Mouse (Mus musculus) embryonic facial prominence, embryonic 10.5 days (tissue): ENCODE results near the gene Itga9. TPM values are rescaled to one million over a fixed set of nuclear protein-coding genes. Genes with fewer than 3 reads are reported as not detected.

Source experiments
- DNase-seq: peaks from one replicate; pipeline ENCODE4 v3.0.0-alpha.2; 2017; ENCODE audit warnings: low spot score
- H3K27ac ChIP-seq: fragments of 300-500 bp; sonication (generic); replicated peaks from 2 replicates; pipeline ENCODE4 v1.5.1; 2016; ENCODE audit warnings: mild to moderate bottlenecking
- H3K27me3 ChIP-seq: fragments of 300-500 bp; sonication (generic); replicated peaks from 2 replicates; pipeline ENCODE4 v1.6.1; 2016; ENCODE audit warnings: low read depth, mild to moderate bottlenecking; ENCODE audit not compliant: poor library complexity, severe bottlenecking
- H3K36me3 ChIP-seq: fragments of 300-500 bp; sonication (generic); replicated peaks from 2 replicates; pipeline ENCODE4 v1.6.1; 2016; ENCODE audit warnings: mild to moderate bottlenecking, moderate library complexity
- H3K4me1 ChIP-seq: fragments of 300-500 bp; sonication (generic); 2 replicates; pipeline ENCODE4 v1.6.1; 2016
- H3K4me3 ChIP-seq: fragments of 300-500 bp; sonication (generic); 2 replicates; pipeline ENCODE4 v1.5.1; 2016; ENCODE audit warnings: mild to moderate bottlenecking, moderate library complexity
- H3K9me3 ChIP-seq: fragments of 300-500 bp; sonication (generic); 2 replicates; pipeline ENCODE4 v1.6.1; 2016; ENCODE audit warnings: mild to moderate bottlenecking
- WGBS: fragments of 180-500 bp; shearing (Covaris S2); methylation state at CpG from one replicate; pipeline ENCODE4 v1.1.7; 2016; 5-methylcytosine and 5-hydroxymethylcytosine counted together
- polyA plus RNA-seq: library from polyadenylated mRNA; unstranded; fragments of >200 nt; fragmentation: Nextera tagmentation; extraction: Ambion mirVana; gene quantifications from 2 replicates; pipeline ENCODE4 v1.2.1, GENCODE M21; 2016

Itga9 gene
- polyA plus RNA-seq, 1 experiment from 2014 or later, result 13.4 TPM

GRCm38 (mm10) chr9:118801910-118802287, 195.4 kb downstream of the Itga9 start:
- Histone ChIP-seq H3K36me3 (peaks cover 9% of the 10 kb centered on the region; the same call in 1 of the 2 replicates), H3K27ac (no peak overlapping the region), H3K9me3 (no peaks in the 10 kb centered on the region), H3K4me1 (peaks cover 8% of the 10 kb centered on the region), H3K4me3 (no peak overlapping the region), H3K27me3 (no peaks in the 10 kb centered on the region)
- DNase-seq, result no peak
- 91% methylated on average over 8 of the region's 8 CpGs for WGBS

DNA sequence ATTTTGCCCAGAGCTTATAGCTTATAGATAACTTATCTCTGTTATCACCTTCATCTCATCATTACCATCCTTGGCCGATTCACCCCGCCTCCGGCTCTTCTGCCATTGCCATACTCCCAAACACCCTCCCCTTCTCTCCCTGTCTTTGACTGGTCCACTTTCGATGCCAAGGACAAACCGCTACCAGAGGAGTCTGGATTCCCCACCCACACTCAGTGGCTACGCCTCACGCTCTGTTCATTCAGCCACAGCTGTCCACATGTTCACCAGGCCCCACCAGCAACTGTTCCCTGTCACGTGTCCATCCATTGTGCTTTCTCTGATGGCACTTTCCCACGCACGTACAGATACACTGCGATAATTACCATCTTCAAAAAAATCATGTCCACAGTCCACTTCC, 195.9 kb downstream of the Itga9 start:
- DNase-seq, result no peak
- Histone ChIP-seq H3K36me3 (peaks cover 13% of the 10 kb centered on the region; the same call in 1 of the 2 replicates), H3K27ac (no peak overlapping the region), H3K27me3 (no peaks in the 10 kb centered on the region), H3K9me3 (no peaks in the 10 kb centered on the region), H3K4me3 (no peak overlapping the region), H3K4me1 (peaks cover 8% of the 10 kb centered on the region)
- 94% methylated on average over 11 of the region's 11 CpGs for WGBS

- Histone ChIP-seq H3K27me3 (no peaks in the 10 kb centered on the region), H3K27ac (no peak overlapping the region), H3K4me1 (no peaks in the 10 kb centered on the region; the same call in 1 of the 2 replicates), H3K9me3 (no peaks in the 10 kb centered on the region), H3K4me3 (no peak overlapping the region), H3K36me3 (peaks cover 37% of the 10 kb centered on the region)
- WGBS, result 85% methylated on average over 6 of the region's 6 CpGs
- DNase-seq, result no peak
These were observed 199.2 kb downstream of the Itga9 start for GRCm38 (mm10) chr9:118805740-118806139.

- Histone ChIP-seq H3K27me3 (no peaks in the 10 kb centered on the region), H3K9me3 (no peaks in the 10 kb centered on the region), H3K4me1 (no peaks in the 10 kb centered on the region; the same call in 1 of the 2 replicates), H3K4me3 (no peak overlapping the region), H3K36me3 (peaks cover 35% of the 10 kb centered on the region), H3K27ac (no peak overlapping the region)
- WGBS, result 94% methylated on average over 3 of the region's 3 CpGs
- no peak for DNase-seq
These were observed 201.2 kb downstream of the Itga9 start for GRCm38 (mm10) chr9:118807669-118808068.

- Histone ChIP-seq H3K36me3 (peaks cover 46% of the 10 kb centered on the region), H3K4me3 (no peak overlapping the region), H3K4me1 (peaks cover 10% of the 10 kb centered on the region), H3K27ac (no peak overlapping the region), H3K9me3 (peaks cover 5% of the 10 kb centered on the region; the same call in 1 of the 2 replicates), H3K27me3 (no peaks in the 10 kb centered on the region)
- WGBS, result 94% methylated on average over 7 of the region's 7 CpGs
- DNase-seq, result no peak
These were observed 205.7 kb downstream of the Itga9 start for GRCm38 (mm10) chr9:118812221-118812620.

GRCm38 (mm10) chr9:118813492-118813891, 207.0 kb downstream of the Itga9 start:
- 87% methylated on average over 5 of the region's 5 CpGs for WGBS

GRCm38 (mm10) chr9:118814056-118814455, 207.6 kb downstream of the Itga9 start:
- Histone ChIP-seq H3K27me3 (no peaks in the 10 kb centered on the region), H3K4me1 (peaks cover 21% of the 10 kb centered on the region), H3K27ac (no peak overlapping the region), H3K9me3 (peaks cover 5% of the 10 kb centered on the region; the same call in 1 of the 2 replicates), H3K4me3 (no peak overlapping the region), H3K36me3 (peaks cover 32% of the 10 kb centered on the region)
- DNase-seq, result no peak
- 85% methylated on average over 16 of the region's 16 CpGs for WGBS

More at GRCm38 (mm10) chr9:118813492-118813891, 207.0 kb downstream of the Itga9 start:
- no peak overlapping the region for H3K4me3 ChIP-seq
- peaks cover 35% of the 10 kb centered on the region for H3K36me3 ChIP-seq
- peaks cover 18% of the 10 kb centered on the region for H3K4me1 ChIP-seq
- no peak overlapping the region for H3K27ac ChIP-seq
- peaks cover 5% of the 10 kb centered on the region; the same call in 1 of the 2 replicates for H3K9me3 ChIP-seq
- H3K27me3 ChIP-seq, result no peaks in the 10 kb centered on the region
- no peak for DNase-seq

DNA sequence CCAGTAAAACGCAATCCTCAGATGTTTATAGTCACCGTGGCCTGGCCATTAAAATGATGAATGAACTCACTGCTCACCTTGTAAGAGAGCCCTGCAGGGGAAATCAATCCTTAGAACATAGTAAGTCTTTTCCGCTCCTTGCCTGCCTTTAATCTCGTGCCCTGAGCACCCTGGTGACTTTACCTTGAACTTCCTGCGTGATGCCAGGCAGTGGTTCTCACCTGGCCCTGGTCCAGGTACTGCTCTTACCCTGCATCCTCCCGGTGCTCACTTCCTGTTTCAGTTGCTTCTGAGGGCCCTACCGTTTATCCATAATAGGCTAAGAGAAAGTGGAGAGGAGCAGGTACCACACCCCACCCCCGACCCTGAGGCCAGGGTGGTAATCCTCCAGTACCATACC, 208.0 kb downstream of the Itga9 start:
- WGBS, result 86% methylated on average over 8 of the region's 8 CpGs
- H3K4me3 ChIP-seq, result no peak overlapping the region
- no peaks in the 10 kb centered on the region for H3K27me3 ChIP-seq
- no peak for DNase-seq
- H3K36me3 ChIP-seq, result peaks cover 32% of the 10 kb centered on the region
- peaks cover 21% of the 10 kb centered on the region for H3K4me1 ChIP-seq
- H3K27ac ChIP-seq, result no peak overlapping the region; the same call in 1 of the 2 replicates
- peaks cover 5% of the 10 kb centered on the region; the same call in 1 of the 2 replicates for H3K9me3 ChIP-seq

DNA sequence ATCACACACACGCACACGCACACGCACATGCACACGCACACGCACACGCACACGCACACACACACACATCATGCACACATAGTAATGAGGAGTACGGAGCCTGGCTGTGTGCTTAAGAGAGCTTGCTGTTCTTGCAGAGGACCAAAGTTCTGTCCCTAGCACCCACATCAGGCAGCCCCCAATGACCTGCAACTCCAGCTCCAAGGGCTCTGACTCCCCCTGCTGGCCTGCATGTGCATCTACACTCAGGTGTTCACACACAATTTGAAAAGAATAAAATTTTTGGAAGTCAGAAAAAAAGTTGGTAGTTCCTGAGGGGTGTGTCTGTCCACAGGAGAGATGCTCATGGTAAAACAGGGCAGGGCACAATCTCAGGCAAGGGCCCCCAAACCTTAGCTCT, 209.1 kb downstream of the Itga9 start:
- peaks cover 21% of the 10 kb centered on the region for H3K4me1 ChIP-seq
- H3K27ac ChIP-seq, result no peak overlapping the region
- H3K4me3 ChIP-seq, result no peak overlapping the region
- no peaks in the 10 kb centered on the region for H3K27me3 ChIP-seq
- peaks cover 22% of the 10 kb centered on the region for H3K36me3 ChIP-seq
- WGBS, result 96% methylated on average over 8 of the region's 8 CpGs
- peaks cover 5% of the 10 kb centered on the region; the same call in 1 of the 2 replicates for H3K9me3 ChIP-seq
- DNase-seq, result no peak

DNA sequence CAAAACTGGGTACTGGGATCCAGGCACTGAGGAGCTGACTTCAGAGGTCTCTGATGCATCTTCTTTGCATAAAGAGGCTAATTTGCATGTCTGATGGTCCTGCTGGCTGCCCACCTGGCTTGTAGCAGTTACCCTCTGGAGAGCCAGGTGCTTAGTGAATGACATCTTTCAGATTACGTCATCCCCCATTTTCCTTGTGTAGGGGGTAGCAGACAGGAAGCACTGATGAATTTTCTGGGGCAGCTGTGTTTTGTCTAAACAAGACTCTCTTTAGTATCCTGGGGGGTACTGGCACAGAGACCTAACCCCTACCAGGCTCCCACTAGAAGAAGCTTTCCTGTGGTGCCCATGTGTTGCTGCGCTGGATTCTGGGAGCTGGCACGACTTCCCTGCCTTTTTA, 212.0 kb downstream of the Itga9 start:
- peaks cover 47% of the 10 kb centered on the region for H3K4me1 ChIP-seq
- no peak overlapping the region for H3K4me3 ChIP-seq
- DNase-seq, result no peak
- 78% methylated on average over 3 of the region's 3 CpGs for WGBS
- H3K27me3 ChIP-seq, result no peaks in the 10 kb centered on the region
- peaks cover 5% of the 10 kb centered on the region; the same call in 1 of the 2 replicates for H3K9me3 ChIP-seq
- peaks cover 15% of the 10 kb centered on the region for H3K36me3 ChIP-seq
- peak overlapping the region; percentile 30 for H3K27ac ChIP-seq

DNA sequence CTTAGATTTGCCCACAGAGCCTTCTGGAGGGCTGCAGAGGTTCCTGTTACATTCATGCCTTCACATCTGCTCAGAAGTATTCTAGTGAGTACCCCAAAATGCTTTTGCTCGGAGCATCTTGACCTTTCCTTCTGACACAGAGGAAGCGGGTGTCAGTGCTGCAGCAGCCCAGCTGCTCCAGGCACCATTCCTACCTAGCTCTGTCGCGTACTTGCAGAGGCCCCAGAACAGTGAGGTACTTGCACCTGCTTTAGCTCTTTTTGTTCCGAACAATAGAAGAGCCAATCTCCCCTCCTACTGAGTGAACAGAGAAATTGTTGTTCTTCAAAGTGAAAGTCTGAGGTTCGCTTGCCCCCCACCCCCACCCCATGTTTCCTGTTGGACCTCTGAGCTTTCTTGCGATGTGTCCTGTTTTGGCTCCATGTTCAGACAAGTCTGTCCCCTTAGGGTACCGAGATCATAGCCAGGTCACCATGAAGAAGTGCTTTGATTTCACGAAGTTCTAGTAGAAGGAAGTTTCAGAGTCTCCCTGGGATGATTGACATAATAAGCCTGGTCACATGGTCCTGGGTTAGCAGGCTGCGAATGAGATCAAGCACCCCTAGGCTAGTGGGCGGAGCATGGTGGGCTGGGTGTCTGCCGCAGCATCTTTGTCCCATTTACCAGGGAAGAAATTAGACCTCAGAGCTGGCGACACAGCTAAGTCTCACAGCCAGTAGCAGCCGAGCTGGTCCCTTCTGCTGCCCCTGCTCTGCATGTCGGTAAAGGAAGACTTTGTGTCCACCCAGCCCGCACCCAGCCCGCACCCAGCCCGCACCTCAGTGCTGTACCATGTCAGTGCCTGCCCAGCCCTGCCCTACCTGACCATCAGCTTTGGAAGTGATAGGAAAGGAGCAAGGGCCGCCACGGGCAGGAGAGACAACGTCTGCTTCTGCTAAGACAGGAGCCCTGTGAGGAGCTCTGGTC, 215.0 kb downstream of the Itga9 start:
- H3K27me3 ChIP-seq, result no peaks in the 10 kb centered on the region
- H3K4me1 ChIP-seq, result peaks cover 41% of the 10 kb centered on the region
- 27% methylated on average over 21 of the region's 21 CpGs for WGBS
- peak overlapping the region; percentile 83 for H3K27ac ChIP-seq
- peak overlapping the region; percentile 42 for H3K4me3 ChIP-seq
- peaks cover 7% of the 10 kb centered on the region for H3K36me3 ChIP-seq
- peak; percentile 84 for DNase-seq
- no peaks in the 10 kb centered on the region for H3K9me3 ChIP-seq

- no peaks in the 10 kb centered on the region for H3K27me3 ChIP-seq
- DNase-seq, result no peak
- peaks cover 38% of the 10 kb centered on the region for H3K4me1 ChIP-seq
- WGBS, result 47% methylated on average over 3 of the region's 3 CpGs
- no peaks in the 10 kb centered on the region for H3K9me3 ChIP-seq
- H3K4me3 ChIP-seq, result peak overlapping the region; percentile 42
- H3K36me3 ChIP-seq, result peaks cover 10% of the 10 kb centered on the region
- peak overlapping the region; percentile 83 for H3K27ac ChIP-seq
These were observed 215.7 kb downstream of the Itga9 start for GRCm38 (mm10) chr9:118822186-118822555.

GRCm38 (mm10) chr9:118822581-118822980, 216.1 kb downstream of the Itga9 start:
- H3K9me3 ChIP-seq, result no peaks in the 10 kb centered on the region
- H3K4me3 ChIP-seq, result no peak overlapping the region
- H3K27ac ChIP-seq, result peak overlapping the region; percentile 83
- no peaks in the 10 kb centered on the region for H3K27me3 ChIP-seq
- H3K4me1 ChIP-seq, result peaks cover 34% of the 10 kb centered on the region
- DNase-seq, result no peak
- 91% methylated on average over 2 of the region's 2 CpGs for WGBS
- peaks cover 13% of the 10 kb centered on the region for H3K36me3 ChIP-seq
